Mouse (Mus musculus) lung, postnatal 0 days (tissue): ENCODE data around the gene Aplf.

Source experiments
- CTCF ChIP-seq: IDR thresholded peaks from 2 replicates; pipeline ENCODE4 v1.5.1; 2016; ENCODE audit warnings: antibody characterized with exemption, mild to moderate bottlenecking
- EP300 ChIP-seq: IDR thresholded peaks from 2 replicates; pipeline ENCODE4 v1.6.1; 2016; ENCODE audit warnings: antibody characterized with exemption, mild to moderate bottlenecking, control low read depth

- TF ChIP-seq CTCF: no peak
- TF ChIP-seq EP300: no peak
Measured at GRCm38 (mm10) chr6:87695947-87696346, 24.0 kb upstream of the Aplf start.
